Mouse (Mus musculus) cerebellum, adult 2 months (tissue): ENCODE results near the gene Eef1akmt3.

ENCODE experiments used
- CTCF ChIP-seq: fragments of 200-500 bp; IDR thresholded peaks from 2 replicates; pipeline ENCODE4 v1.5.1; 2011; ENCODE audit warnings: low read depth, mild to moderate bottlenecking, control low read depth, low read length, moderate library complexity, borderline replicate concordance; ENCODE audit not compliant: insufficient read depth
- POLR2A ChIP-seq: fragments of 200-500 bp; IDR thresholded peaks from 2 replicates; pipeline ENCODE4 v1.6.1; 2011; ENCODE audit warnings: low read length, control low read depth, borderline replicate concordance; ENCODE audit not compliant: insufficient read depth

GRCm38 (mm10) chr10:127081996-127082620, 40.8 kb upstream of the Eef1akmt3 start:
- TF ChIP-seq POLR2A: no peak
- TF ChIP-seq CTCF: no peak
